Mouse (Mus musculus): ENCODE measurements around the gene Sult2a5.

Sult2a5 gene

DNA sequence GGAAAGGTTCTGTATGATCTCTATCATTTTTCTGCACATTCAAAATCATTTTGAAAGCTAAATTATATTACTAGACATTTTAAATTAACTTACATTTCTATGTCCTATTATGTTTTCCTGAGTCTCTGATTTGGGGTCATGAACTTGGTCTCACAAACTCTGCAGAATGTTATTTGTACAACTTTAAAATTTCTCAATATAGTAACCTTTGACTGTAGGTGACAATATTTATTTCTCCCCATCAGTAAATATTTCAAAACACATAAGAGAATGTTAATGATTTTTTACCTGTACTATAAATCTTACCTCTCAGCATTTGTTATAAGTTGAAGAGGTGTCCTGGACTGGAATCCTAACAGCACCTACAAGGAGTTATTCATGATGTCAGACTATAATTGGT is at the start of gene Sult2a5:
Gene Sult2a5 (plus strand): TSS at position 301 of the 400 bp plus-strand sequence.
- DNase-seq (ENCODE audit: low spot score): no peak
